Mouse (Mus musculus): ENCODE measurements around the gene Umps. TPM values are rescaled to one million over a fixed set of nuclear protein-coding genes. Genes with fewer than 3 reads are reported as not detected.

Umps gene
- total RNA-seq, 2 experiments from 2014 or later, result 15.1 to 16.6 TPM

GRCm38 (mm10) chr16:33965878-33966537 is 830 bp downstream of the Umps start:
- DNase-seq (ENCODE audit: low spot score in 2 of 2), result no peak

GRCm38 (mm10) chr16:33963509-33963908 is 3.3 kb downstream of the Umps start:
- no peak for DNase-seq (ENCODE audit: low spot score in 2 of 2)

GRCm38 (mm10) chr16:33954793-33955192 is 12.0 kb downstream of the Umps start:
- DNase-seq (ENCODE audit: low spot score in 2 of 2), result no peak

GRCm38 (mm10) chr16:33953008-33953407 is 13.8 kb downstream of the Umps start:
- DNase-seq (ENCODE audit: low spot score in 2 of 2), result no peak

- peak; percentile 81 to 85 for DNase-seq (ENCODE audit: low spot score in 2 of 2)
These were observed 16.0 kb downstream of the Umps start for GRCm38 (mm10) chr16:33950830-33951229.

GRCm38 (mm10) chr16:33950386-33950785 is 16.5 kb downstream of the Umps start:
- no peak for DNase-seq (ENCODE audit: low spot score in 2 of 2)

GRCm38 (mm10) chr16:33947664-33948571 is 18.9 kb downstream of the Umps start:
- DNase-seq (ENCODE audit: low spot score in 2 of 2), result no peak

- no peak for DNase-seq (ENCODE audit: low spot score in 2 of 2)
These were observed 20.8 kb downstream of the Umps start for GRCm38 (mm10) chr16:33946021-33946420.

- DNase-seq (ENCODE audit: low spot score in 2 of 2), result no peak
These were observed 22.1 kb downstream of the Umps start for GRCm38 (mm10) chr16:33944772-33945171.

GRCm38 (mm10) chr16:33944126-33944525 is 22.7 kb downstream of the Umps start:
- no peak for DNase-seq (ENCODE audit: low spot score in 2 of 2)

- no peak for DNase-seq (ENCODE audit: low spot score in 2 of 2)
These were observed 23.4 kb downstream of the Umps start for GRCm38 (mm10) chr16:33943388-33943787.

GRCm38 (mm10) chr16:33942341-33942740 is 24.5 kb downstream of the Umps start:
- DNase-seq (ENCODE audit: low spot score in 2 of 2), result no peak

GRCm38 (mm10) chr16:33941271-33941781 is 25.5 kb downstream of the Umps start:
- peak in 1 of 2 experiments; percentile 64 for DNase-seq (ENCODE audit: low spot score in 2 of 2)

GRCm38 (mm10) chr16:33940095-33940494 is 26.7 kb downstream of the Umps start:
- no peak for DNase-seq (ENCODE audit: low spot score in 2 of 2)

- no peak for DNase-seq (ENCODE audit: low spot score in 2 of 2)
These were observed 27.2 kb downstream of the Umps start for GRCm38 (mm10) chr16:33939636-33940035.

GRCm38 (mm10) chr16:33939133-33939531 is 27.7 kb downstream of the Umps start:
- DNase-seq (ENCODE audit: low spot score in 2 of 2), result no peak

GRCm38 (mm10) chr16:33938311-33939132 is 28.3 kb downstream of the Umps start:
- no peak for DNase-seq (ENCODE audit: low spot score in 2 of 2)

- peak in 1 of 2 experiments; percentile 38 for DNase-seq (ENCODE audit: low spot score in 2 of 2)
These were observed 29.3 kb downstream of the Umps start for GRCm38 (mm10) chr16:33937567-33937966.

GRCm38 (mm10) chr16:33936885-33937284 is 30.0 kb downstream of the Umps start:
- no peak for DNase-seq (ENCODE audit: low spot score in 2 of 2)

GRCm38 (mm10) chr16:33935407-33935785 is 31.4 kb downstream of the Umps start:
- no peak for DNase-seq (ENCODE audit: low spot score in 2 of 2)

GRCm38 (mm10) chr16:33934701-33935406 is 32.0 kb downstream of the Umps start:
- peak; percentile 43 to 51 for DNase-seq (ENCODE audit: low spot score in 2 of 2)

All from layer of hippocampus, postnatal 14 days (tissue).